Mouse (Mus musculus) embryonic facial prominence, embryonic 15.5 days (tissue): ENCODE results near the gene Prorsd1. TPM values are rescaled to one million over a fixed set of nuclear protein-coding genes. Genes with fewer than 3 reads are reported as not detected.

ENCODE experiments used
- ATAC-seq: fragments of 200-750 bp; cut with Nextera tagmentation; 2 replicates; pipeline ENCODE4 v1.8.0; 2017; ENCODE audit warnings: low read depth, moderate TSS enrichment; ENCODE audit not compliant: insufficient number of reproducible peaks, low FRiP score, low TSS enrichment
- H3K27ac ChIP-seq: fragments of 300-500 bp; sonication (generic); replicated peaks from 2 replicates; pipeline ENCODE4 v1.5.1; 2015; ENCODE audit warnings: mild to moderate bottlenecking, inconsistent platforms
- H3K27me3 ChIP-seq: fragments of 300-500 bp; sonication (generic); 2 replicates; pipeline ENCODE4 v1.6.1; 2015; ENCODE audit warnings: inconsistent platforms
- H3K36me3 ChIP-seq: fragments of 300-500 bp; sonication (generic); 2 replicates; pipeline ENCODE4 v1.6.1; 2015; ENCODE audit warnings: mild to moderate bottlenecking, inconsistent platforms
- H3K4me1 ChIP-seq: fragments of 300-500 bp; sonication (generic); 2 replicates; pipeline ENCODE4 v1.6.1; 2015; ENCODE audit warnings: inconsistent platforms
- H3K4me2 ChIP-seq: fragments of 300-500 bp; sonication (generic); replicated peaks from 2 replicates; pipeline ENCODE4 v1.6.1; 2015; ENCODE audit warnings: mild to moderate bottlenecking, inconsistent platforms
- H3K4me3 ChIP-seq: fragments of 300-500 bp; sonication (generic); replicated peaks from 2 replicates; pipeline ENCODE4 v1.5.1; 2015; ENCODE audit warnings: mild to moderate bottlenecking, inconsistent platforms
- H3K9ac ChIP-seq: fragments of 300-500 bp; sonication (generic); 2 replicates; pipeline ENCODE4 v1.6.1; 2015; ENCODE audit warnings: inconsistent platforms
- H3K9me3 ChIP-seq: fragments of 300-500 bp; sonication (generic); replicated peaks from 2 replicates; pipeline ENCODE4 v1.6.1; 2016; ENCODE audit warnings: inconsistent platforms
- WGBS: fragments of 180-500 bp; shearing (Covaris S2); methylation state at CpG from one replicate; pipeline ENCODE4 v1.1.7; 2015; 5-methylcytosine and 5-hydroxymethylcytosine counted together
- polyA plus RNA-seq: library from polyadenylated mRNA; unstranded; fragments of >200 nt; fragmentation: Nextera tagmentation; extraction: Ambion mirVana; gene quantifications from 2 replicates; pipeline ENCODE4 v1.2.1, GENCODE M21; 2015

Prorsd1 gene
- polyA plus RNA-seq, 1 experiment from 2014 or later = 31.6 TPM

DNA sequence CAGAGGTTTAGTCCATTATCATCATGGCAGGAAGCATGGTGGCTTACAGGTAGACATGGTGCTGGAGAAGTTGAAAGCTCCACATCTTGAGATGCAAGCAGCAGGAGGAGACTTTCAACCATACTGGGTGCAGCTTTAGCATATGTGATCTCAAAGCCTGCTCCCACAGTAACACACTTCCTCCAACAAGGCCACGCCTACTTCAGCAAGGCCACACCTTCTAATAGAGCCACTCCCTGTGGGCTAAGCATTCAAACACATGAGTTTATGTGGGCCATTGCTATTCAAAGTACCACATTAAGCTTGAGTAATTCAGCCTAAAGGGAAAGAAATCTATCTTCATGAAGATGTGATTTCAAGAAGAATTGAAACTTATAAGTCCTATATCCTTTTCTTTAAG is 21.7 kb downstream of the Prorsd1 start:
- Histone ChIP-seq H3K36me3 (peaks cover 10% of the 10 kb centered on the region), H3K27ac (no peak overlapping the region), H3K4me2 (no peak overlapping the region), H3K9ac (no peak overlapping the region), H3K9me3 (no peaks in the 10 kb centered on the region), H3K4me1 (no peaks in the 10 kb centered on the region), H3K27me3 (no peaks in the 10 kb centered on the region), H3K4me3 (no peak overlapping the region)
- WGBS = 93% methylated on average over 1 of the region's 1 CpGs
- no peak for ATAC-seq

DNA sequence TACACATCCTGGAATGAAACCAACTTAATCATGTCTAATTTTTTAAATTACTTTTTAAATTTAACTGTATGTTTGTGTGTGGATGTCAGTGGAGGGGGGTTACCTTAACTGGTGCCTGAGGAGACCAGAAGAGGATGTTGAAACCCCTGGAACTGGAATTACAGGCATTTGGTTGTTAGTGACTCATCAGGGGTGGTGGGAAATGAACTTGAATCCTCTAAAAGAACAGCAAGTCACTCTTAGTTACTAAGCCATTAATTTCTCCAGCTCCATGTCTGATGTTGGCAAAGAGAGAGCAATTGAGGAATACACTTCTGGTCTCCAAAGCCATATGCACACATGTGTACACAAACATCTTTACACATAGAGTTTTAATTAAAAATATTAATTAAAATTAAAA is 40.2 kb downstream of the Prorsd1 start:
- peaks cover 17% of the 10 kb centered on the region for H3K36me3 ChIP-seq
- no peak for ATAC-seq
- no peak overlapping the region for H3K4me3 ChIP-seq
- no peaks in the 10 kb centered on the region for H3K4me1 ChIP-seq
- no peaks in the 10 kb centered on the region for H3K9me3 ChIP-seq
- H3K27ac ChIP-seq = no peak overlapping the region
- no peak overlapping the region for H3K9ac ChIP-seq
- H3K4me2 ChIP-seq = no peak overlapping the region
- no peaks in the 10 kb centered on the region for H3K27me3 ChIP-seq

Other genes with a start within 250 kb of the Prorsd1 start
- 38.1 and 40.4 TPM in 2 replicates for gene Ccdc88a, start 141.4 kb downstream of the Prorsd1 start, polyA plus RNA-seq
- 41.8 and 42.8 TPM in 2 replicates for gene Mtif2, start 11.4 kb upstream of the Prorsd1 start, polyA plus RNA-seq
- gene Clhc1, start 32.9 kb upstream of the Prorsd1 start, polyA plus RNA-seq = 0.28 and 0.29 TPM in 2 replicates
- 1,018 and 1,131 TPM in 2 replicates for gene Rps27a, start 33.1 kb upstream of the Prorsd1 start, polyA plus RNA-seq
- 82.4 and 94.4 TPM in 2 replicates for gene Rtn4, start 177.9 kb upstream of the Prorsd1 start, polyA plus RNA-seq